Mouse (Mus musculus) small intestine, adult 2 months (tissue): ENCODE results near the gene Ablim1. TPM values are rescaled to one million over a fixed set of nuclear protein-coding genes. Genes with fewer than 3 reads are reported as not detected.

Experiments
- H3K27ac ChIP-seq: fragments of 200-500 bp; 2 replicates; pipeline ENCODE4 v1.5.1; 2012; ENCODE audit warnings: low read depth, low read length, control low read depth, inconsistent platforms; ENCODE audit not compliant: insufficient read depth
- H3K27me3 ChIP-seq: fragments of 200-500 bp; 2 replicates; pipeline ENCODE4 v1.6.1; 2012; ENCODE audit warnings: mild to moderate bottlenecking, moderate library complexity, low read length, inconsistent platforms; ENCODE audit not compliant: control insufficient read depth, insufficient read depth
- H3K36me3 ChIP-seq: fragments of 200-500 bp; 2 replicates; pipeline ENCODE4 v1.6.1; 2012; ENCODE audit warnings: mild to moderate bottlenecking, low read length, control low read depth, inconsistent platforms; ENCODE audit not compliant: control insufficient read depth, insufficient read depth
- H3K4me1 ChIP-seq: fragments of 200-500 bp; 2 replicates; pipeline ENCODE4 v1.6.1; 2012; ENCODE audit warnings: low read length, inconsistent platforms, mixed read lengths; ENCODE audit not compliant: control insufficient read depth, insufficient read depth, insufficient read length
- H3K4me3 ChIP-seq: fragments of 200-500 bp; 2 replicates; pipeline ENCODE4 v1.5.1; 2012; ENCODE audit warnings: low read depth, mild to moderate bottlenecking, control low read depth, inconsistent platforms, low read length, moderate library complexity
- CTCF ChIP-seq: fragments of 200-500 bp; IDR thresholded peaks from 2 replicates; pipeline ENCODE4 v1.5.1; 2012; ENCODE audit warnings: low read depth, mild to moderate bottlenecking, control low read depth, inconsistent platforms, low read length, moderate library complexity, mixed read lengths; ENCODE audit not compliant: insufficient replicate concordance, insufficient read length; ENCODE audit errors: extremely low read depth
- POLR2A ChIP-seq: fragments of 200-500 bp; IDR thresholded peaks from 2 replicates; pipeline ENCODE4 v1.6.1; 2012; ENCODE audit warnings: low read depth, mild to moderate bottlenecking, control low read depth, inconsistent platforms, low read length, moderate library complexity
- WGBS: fragments of 180-500 bp; shearing (Covaris S2); methylation state at CpG from one replicate; pipeline ENCODE4 v1.1.7; 2018; 5-methylcytosine and 5-hydroxymethylcytosine counted together
- polyA plus RNA-seq: library from polyadenylated mRNA; depleted of rRNA; stranded (reverse); fragments of >200 nt; gene quantifications from 2 replicates; pipeline ENCODE4 v1.2.3, GENCODE M21; 2012

Gene Ablim1
- polyA plus RNA-seq, 1 experiment, result 47.2 TPM

GRCm38 (mm10) chr19:57002741-57003459, 311.8 kb downstream of the Ablim1 start:
- 76% methylated on average over 12 of the region's 12 CpGs for WGBS
- Histone ChIP-seq H3K36me3 (no peaks in the 10 kb centered on the region), H3K4me1 (peaks cover 1% of the 10 kb centered on the region; the same call in 1 of the 2 replicates), H3K4me3 (no peak overlapping the region), H3K27me3 (peaks cover 12% of the 10 kb centered on the region), H3K27ac (no peak overlapping the region)
- TF ChIP-seq CTCF (no peak), POLR2A (no peak)

GRCm38 (mm10) chr19:57001926-57002325, 312.8 kb downstream of the Ablim1 start:
- Histone ChIP-seq H3K4me1 (no peaks in the 10 kb centered on the region; the same call in 1 of the 2 replicates), H3K36me3 (no peaks in the 10 kb centered on the region), H3K27me3 (peaks cover 4% of the 10 kb centered on the region; the same call in 1 of the 2 replicates), H3K4me3 (no peak overlapping the region), H3K27ac (no peak overlapping the region)
- 83% methylated on average over 4 of the region's 4 CpGs for WGBS
- TF ChIP-seq POLR2A (no peak), CTCF (no peak)

GRCm38 (mm10) chr19:57000592-57000991, 314.1 kb downstream of the Ablim1 start:
- H3K27me3 ChIP-seq, result no peaks in the 10 kb centered on the region; the same call in 1 of the 2 replicates
- H3K36me3 ChIP-seq, result no peaks in the 10 kb centered on the region
- TF ChIP-seq POLR2A, result no peak
- no peak for TF ChIP-seq CTCF
- H3K4me1 ChIP-seq, result no peaks in the 10 kb centered on the region; the same call in 1 of the 2 replicates
- WGBS, result 87% methylated on average over 5 of the region's 5 CpGs
- no peak overlapping the region for H3K27ac ChIP-seq
- no peak overlapping the region for H3K4me3 ChIP-seq

GRCm38 (mm10) chr19:56999781-57000180, 314.9 kb downstream of the Ablim1 start:
- no peaks in the 10 kb centered on the region; the same call in 1 of the 2 replicates for H3K4me1 ChIP-seq
- TF ChIP-seq CTCF, result no peak
- no peak for TF ChIP-seq POLR2A
- 78% methylated on average over 2 of the region's 2 CpGs for WGBS

GRCm38 (mm10) chr19:56998910-56999309, 315.8 kb downstream of the Ablim1 start:
- no peak overlapping the region for H3K4me3 ChIP-seq
- 76% methylated on average over 2 of the region's 2 CpGs for WGBS
- no peaks in the 10 kb centered on the region for H3K36me3 ChIP-seq
- TF ChIP-seq CTCF (no peak), POLR2A (no peak)
- H3K27me3 ChIP-seq, result no peaks in the 10 kb centered on the region; the same call in 1 of the 2 replicates
- no peaks in the 10 kb centered on the region; the same call in 1 of the 2 replicates for H3K4me1 ChIP-seq
- H3K27ac ChIP-seq, result no peak overlapping the region

More at GRCm38 (mm10) chr19:56999781-57000180, 314.9 kb downstream of the Ablim1 start:
- Histone ChIP-seq H3K27me3 (no peaks in the 10 kb centered on the region; the same call in 1 of the 2 replicates), H3K4me3 (no peak overlapping the region), H3K27ac (no peak overlapping the region), H3K36me3 (no peaks in the 10 kb centered on the region)

- Histone ChIP-seq H3K36me3 (no peaks in the 10 kb centered on the region), H3K4me1 (no peaks in the 10 kb centered on the region; the same call in 1 of the 2 replicates), H3K27me3 (no peaks in the 10 kb centered on the region; the same call in 1 of the 2 replicates), H3K27ac (no peak overlapping the region), H3K4me3 (no peak overlapping the region)
- WGBS, result 33% methylated on average over 4 of the region's 4 CpGs
- no peak for TF ChIP-seq POLR2A
- no peak for TF ChIP-seq CTCF
These were observed 316.4 kb downstream of the Ablim1 start for GRCm38 (mm10) chr19:56998331-56998730.

- 13% methylated on average over 10 of the region's 10 CpGs for WGBS
- Histone ChIP-seq H3K27ac (no peak overlapping the region), H3K27me3 (no peaks in the 10 kb centered on the region; the same call in 1 of the 2 replicates), H3K4me3 (no peak overlapping the region), H3K4me1 (no peaks in the 10 kb centered on the region; the same call in 1 of the 2 replicates), H3K36me3 (no peaks in the 10 kb centered on the region)
- TF ChIP-seq POLR2A (no peak), CTCF (no peak)
These were observed 317.5 kb downstream of the Ablim1 start for GRCm38 (mm10) chr19:56997164-56997599.
